Mouse (Mus musculus): Measurements from ENCODE around the gene Dtx2. TPM values are rescaled to one million over a fixed set of nuclear protein-coding genes. Genes with fewer than 3 reads are reported as not detected.

Dtx2 gene
- polyA plus RNA-seq, 1 experiment from 2014 or later, result 13.5 TPM

DNA sequence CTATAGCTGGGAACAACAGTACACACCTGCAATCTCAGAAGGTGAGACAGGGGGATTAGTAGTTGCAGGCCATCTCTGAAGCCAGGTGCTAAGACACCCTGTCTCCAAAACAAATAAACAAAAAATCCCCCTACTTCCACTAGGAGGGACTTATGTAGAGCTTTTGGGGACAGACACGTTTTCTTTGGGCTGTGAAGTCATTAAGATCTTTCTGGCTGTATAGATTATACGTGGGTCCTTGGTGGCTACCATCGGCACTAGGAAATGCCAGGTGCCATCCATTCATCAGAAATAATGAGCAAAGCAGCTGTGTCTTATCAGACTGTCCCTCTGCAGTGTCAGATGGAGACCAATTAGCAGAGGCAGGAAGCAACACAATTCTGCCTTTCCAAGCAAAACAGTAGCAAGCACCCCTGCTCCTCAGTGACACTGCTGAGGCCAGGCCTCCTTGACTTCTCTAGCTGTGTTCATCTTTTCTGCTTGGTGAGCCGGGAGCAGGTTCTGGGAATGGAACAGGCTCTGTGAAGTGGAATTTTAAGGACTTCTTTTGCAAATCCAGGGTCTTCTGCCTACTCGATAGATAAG lies 1.1 kb upstream of the Dtx2 start:
- Histone ChIP-seq H3K4me1 (replicated peaks; ENCODE audit: control insufficient read depth, insufficient read depth) (no peaks in the 10 kb centered on the region), H3K9me3 (ENCODE audit: control insufficient read depth, low read length) (no peaks in the 10 kb centered on the region), H3K27ac (replicated peaks) (no peak overlapping the region), H3K4me3 (ENCODE audit: low read depth, low read length) (no peak overlapping the region), H3K36me3 (ENCODE audit: control insufficient read depth, insufficient read depth, low read length) (0 out of 2 replicates have a peak, but pooled peaks cover 4% of the 10 kb centered on the region), H3K27me3 (ENCODE audit: control insufficient read depth, insufficient read depth, low read length) (no peaks in the 10 kb centered on the region), H3K9ac (ENCODE audit: low read length) (no peak overlapping the region), H3K4me2 (replicated peaks; ENCODE audit: low read depth) (no peak overlapping the region)
- TF ChIP-seq CTCF (IDR thresholded peaks at IDR 0.05; ENCODE audit: low read depth) (no peak), EP300 (optimal IDR thresholded peaks at IDR 0.05) (no peak)
- DNase-seq (ENCODE audit: low spot score) (no peak), ATAC-seq (ENCODE audit: low FRiP score, low TSS enrichment) (no peak)
- 48% methylated on average over 5 of the region's 5 CpGs for WGBS

DNA sequence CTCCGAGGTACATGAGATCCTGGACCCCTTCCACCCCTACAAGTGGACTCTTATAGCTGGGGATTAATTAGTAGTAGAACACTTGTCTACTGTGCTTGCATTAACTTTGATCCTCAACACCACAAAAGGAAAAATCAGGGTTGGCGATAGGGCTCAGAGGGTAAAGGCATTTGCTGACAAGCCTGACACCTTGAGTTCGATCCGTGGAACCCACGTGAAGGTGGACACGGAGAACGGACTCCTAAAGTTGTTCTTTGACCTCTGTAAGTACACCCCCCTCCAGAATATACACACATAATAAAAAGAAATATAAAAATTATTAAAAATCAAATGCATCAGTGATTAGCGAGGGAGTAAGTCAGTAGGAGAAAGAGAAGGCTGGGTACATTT lies 270 bp upstream of the Dtx2 start:
- H3K9ac ChIP-seq (ENCODE audit: low read length), result no peak overlapping the region
- no peak overlapping the region for H3K4me2 ChIP-seq (replicated peaks; ENCODE audit: low read depth)
- no peaks in the 10 kb centered on the region for H3K4me1 ChIP-seq (replicated peaks; ENCODE audit: control insufficient read depth, insufficient read depth)
- no peak for TF ChIP-seq EP300 (optimal IDR thresholded peaks at IDR 0.05)
- no peak for TF ChIP-seq CTCF (IDR thresholded peaks at IDR 0.05; ENCODE audit: low read depth)
- peak overlapping the region; percentile 74; the same call in 1 of the 2 replicates for H3K4me3 ChIP-seq (ENCODE audit: low read depth, low read length)
- peaks cover 4% of the 10 kb centered on the region; the same call in 1 of the 2 replicates for H3K36me3 ChIP-seq (ENCODE audit: control insufficient read depth, insufficient read depth, low read length)
- H3K27ac ChIP-seq (replicated peaks), result no peak overlapping the region
- ATAC-seq (ENCODE audit: low FRiP score, low TSS enrichment), result no peak
- DNase-seq (ENCODE audit: low spot score), result no peak
- 61% methylated on average over 8 of the region's 8 CpGs for WGBS
- no peaks in the 10 kb centered on the region for H3K9me3 ChIP-seq (ENCODE audit: control insufficient read depth, low read length)
- no peaks in the 10 kb centered on the region for H3K27me3 ChIP-seq (ENCODE audit: control insufficient read depth, insufficient read depth, low read length)

- H3K27me3 ChIP-seq (ENCODE audit: control insufficient read depth, insufficient read depth, low read length), result no peaks in the 10 kb centered on the region
- no peaks in the 10 kb centered on the region for H3K9me3 ChIP-seq (ENCODE audit: control insufficient read depth, low read length)
- H3K4me2 ChIP-seq (replicated peaks; ENCODE audit: low read depth), result peak overlapping the region; percentile 76; the same call in 1 of the 2 replicates
- DNase-seq (ENCODE audit: low spot score), result no peak
- no peak overlapping the region for H3K4me3 ChIP-seq (ENCODE audit: low read depth, low read length)
- 52% methylated on average over 8 of the region's 8 CpGs for whole genome bisulfite sequencing
- TF ChIP-seq CTCF (IDR thresholded peaks at IDR 0.05; ENCODE audit: low read depth) (no peak), EP300 (optimal IDR thresholded peaks at IDR 0.05) (no peak)
- ATAC-seq (ENCODE audit: low FRiP score, low TSS enrichment), result no peak
- no peaks in the 10 kb centered on the region for H3K4me1 ChIP-seq (replicated peaks; ENCODE audit: control insufficient read depth, insufficient read depth)
- no peak overlapping the region for H3K27ac ChIP-seq (replicated peaks)
- H3K36me3 ChIP-seq (ENCODE audit: control insufficient read depth, insufficient read depth, low read length), result peaks cover 4% of the 10 kb centered on the region; the same call in 1 of the 2 replicates
- no peak overlapping the region for H3K9ac ChIP-seq (ENCODE audit: low read length)
These were observed 1.6 kb downstream of the Dtx2 start for GRCm38 (mm10) chr5:135996162-135996561.

- Histone ChIP-seq H3K27ac (replicated peaks) (no peak overlapping the region), H3K9ac (ENCODE audit: low read length) (no peak overlapping the region), H3K4me3 (ENCODE audit: low read depth, low read length) (no peak overlapping the region), H3K36me3 (ENCODE audit: control insufficient read depth, insufficient read depth, low read length) (peaks cover 4% of the 10 kb centered on the region; the same call in 1 of the 2 replicates), H3K9me3 (ENCODE audit: control insufficient read depth, low read length) (no peaks in the 10 kb centered on the region), H3K27me3 (ENCODE audit: control insufficient read depth, insufficient read depth, low read length) (no peaks in the 10 kb centered on the region), H3K4me1 (replicated peaks; ENCODE audit: control insufficient read depth, insufficient read depth) (no peaks in the 10 kb centered on the region), H3K4me2 (replicated peaks; ENCODE audit: low read depth) (no peak overlapping the region)
- ATAC-seq (ENCODE audit: low FRiP score, low TSS enrichment) (no peak), DNase-seq (ENCODE audit: low spot score) (no peak)
- TF ChIP-seq CTCF (IDR thresholded peaks at IDR 0.05; ENCODE audit: low read depth) (no peak), EP300 (optimal IDR thresholded peaks at IDR 0.05) (no peak)
- WGBS, result 88% methylated on average over 6 of the region's 6 CpGs
These were observed 6.6 kb downstream of the Dtx2 start for GRCm38 (mm10) chr5:136001222-136001621.

- DNase-seq (ENCODE audit: low spot score) (no peak), ATAC-seq (ENCODE audit: low FRiP score, low TSS enrichment) (peak; percentile 36; the same call in 1 of the 2 replicates)
- no peaks in the 10 kb centered on the region for H3K9me3 ChIP-seq (ENCODE audit: control insufficient read depth, low read length)
- H3K4me3 ChIP-seq (ENCODE audit: low read depth, low read length), result no peak overlapping the region
- 54% methylated on average over 2 of the region's 2 CpGs for WGBS
- H3K4me1 ChIP-seq (replicated peaks; ENCODE audit: control insufficient read depth, insufficient read depth), result no peaks in the 10 kb centered on the region
- H3K27ac ChIP-seq (replicated peaks), result 0 out of 2 replicates have a peak overlapping the region, but pooled peaks have one; percentile 20
- H3K4me2 ChIP-seq (replicated peaks; ENCODE audit: low read depth), result no peak overlapping the region
- H3K27me3 ChIP-seq (ENCODE audit: control insufficient read depth, insufficient read depth, low read length), result no peaks in the 10 kb centered on the region
- no peak for TF ChIP-seq EP300 (optimal IDR thresholded peaks at IDR 0.05)
- TF ChIP-seq CTCF (IDR thresholded peaks at IDR 0.05; ENCODE audit: low read depth), result no peak
- no peak overlapping the region for H3K9ac ChIP-seq (ENCODE audit: low read length)
- peaks cover 4% of the 10 kb centered on the region; the same call in 1 of the 2 replicates for H3K36me3 ChIP-seq (ENCODE audit: control insufficient read depth, insufficient read depth, low read length)
These were observed 7.7 kb downstream of the Dtx2 start for GRCm38 (mm10) chr5:136002325-136002724.

DNA sequence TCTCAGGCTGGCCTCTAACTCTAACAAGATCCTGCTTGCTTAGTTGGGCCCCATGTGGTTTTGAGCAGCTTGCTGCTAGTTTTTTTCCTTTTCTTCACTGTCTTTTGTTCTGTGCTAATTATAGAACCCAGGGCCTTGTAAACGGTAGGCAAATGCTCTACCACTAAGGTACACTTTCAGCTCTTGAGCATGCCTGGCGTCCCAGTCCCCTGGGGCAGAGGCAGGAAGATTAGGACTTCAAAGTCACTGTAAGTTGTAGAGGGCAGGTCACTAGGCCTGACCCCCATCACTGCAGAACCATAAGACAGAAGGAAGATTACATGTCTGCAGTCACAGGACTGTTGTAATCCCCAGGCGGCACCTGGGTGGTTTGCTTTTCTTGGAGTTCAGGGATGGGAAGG lies 8.2 kb downstream of the Dtx2 start:
- Histone ChIP-seq H3K9ac (ENCODE audit: low read length) (no peak overlapping the region), H3K27me3 (ENCODE audit: control insufficient read depth, insufficient read depth, low read length) (no peaks in the 10 kb centered on the region), H3K4me1 (replicated peaks; ENCODE audit: control insufficient read depth, insufficient read depth) (no peaks in the 10 kb centered on the region), H3K9me3 (ENCODE audit: control insufficient read depth, low read length) (no peaks in the 10 kb centered on the region), H3K4me2 (replicated peaks; ENCODE audit: low read depth) (no peak overlapping the region), H3K36me3 (ENCODE audit: control insufficient read depth, insufficient read depth, low read length) (peaks cover 2% of the 10 kb centered on the region; the same call in 1 of the 2 replicates), H3K27ac (replicated peaks) (peak overlapping the region; percentile 53), H3K4me3 (ENCODE audit: low read depth, low read length) (no peak overlapping the region)
- WGBS, result 34% methylated on average over 3 of the region's 3 CpGs
- DNase-seq (ENCODE audit: low spot score), result no peak
- no peak; the same call in 1 of the 2 replicates for ATAC-seq (ENCODE audit: low FRiP score, low TSS enrichment)
- TF ChIP-seq CTCF (IDR thresholded peaks at IDR 0.05; ENCODE audit: low read depth) (no peak), EP300 (optimal IDR thresholded peaks at IDR 0.05) (no peak)

All from stomach, postnatal 0 days (tissue).